Mouse (Mus musculus) ovary, postnatal 14 days (tissue): ENCODE data around the gene Ppp3r2.

ENCODE experiments used
- DNase-seq: peaks from one replicate; pipeline ENCODE4 v3.0.0; 2022; ENCODE audit warnings: low spot score

The Ppp3r2 gene

GRCm38 (mm10) chr4:49681812-49682211, at the start of gene Ppp3r2:
TSS of gene Ppp3r2 (minus strand) at chr4:49682024.
- no peak for DNase-seq

GRCm38 (mm10) chr4:49729326-49729725, 47.5 kb upstream of the Ppp3r2 start:
- no peak for DNase-seq

DNA sequence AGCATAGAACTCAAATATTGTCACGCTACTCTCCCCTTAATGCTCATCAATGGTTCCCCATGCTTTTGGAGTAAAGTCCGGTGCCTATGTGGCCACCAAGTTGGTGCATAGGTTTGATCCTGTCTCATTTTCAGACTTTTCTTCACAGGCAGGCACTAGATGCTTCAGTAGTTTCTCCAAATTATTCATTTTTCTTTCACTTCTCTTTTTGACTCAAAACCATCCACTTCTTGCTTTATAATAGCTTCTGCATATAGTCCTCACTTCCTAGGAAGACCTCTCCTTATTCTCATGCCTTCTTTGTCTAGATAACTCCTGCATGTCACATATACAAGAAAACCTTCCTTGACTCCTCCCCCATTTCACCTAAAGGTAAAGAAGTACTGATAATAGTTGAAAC, 42.1 kb upstream of the Ppp3r2 start:
- no peak for DNase-seq

DNA sequence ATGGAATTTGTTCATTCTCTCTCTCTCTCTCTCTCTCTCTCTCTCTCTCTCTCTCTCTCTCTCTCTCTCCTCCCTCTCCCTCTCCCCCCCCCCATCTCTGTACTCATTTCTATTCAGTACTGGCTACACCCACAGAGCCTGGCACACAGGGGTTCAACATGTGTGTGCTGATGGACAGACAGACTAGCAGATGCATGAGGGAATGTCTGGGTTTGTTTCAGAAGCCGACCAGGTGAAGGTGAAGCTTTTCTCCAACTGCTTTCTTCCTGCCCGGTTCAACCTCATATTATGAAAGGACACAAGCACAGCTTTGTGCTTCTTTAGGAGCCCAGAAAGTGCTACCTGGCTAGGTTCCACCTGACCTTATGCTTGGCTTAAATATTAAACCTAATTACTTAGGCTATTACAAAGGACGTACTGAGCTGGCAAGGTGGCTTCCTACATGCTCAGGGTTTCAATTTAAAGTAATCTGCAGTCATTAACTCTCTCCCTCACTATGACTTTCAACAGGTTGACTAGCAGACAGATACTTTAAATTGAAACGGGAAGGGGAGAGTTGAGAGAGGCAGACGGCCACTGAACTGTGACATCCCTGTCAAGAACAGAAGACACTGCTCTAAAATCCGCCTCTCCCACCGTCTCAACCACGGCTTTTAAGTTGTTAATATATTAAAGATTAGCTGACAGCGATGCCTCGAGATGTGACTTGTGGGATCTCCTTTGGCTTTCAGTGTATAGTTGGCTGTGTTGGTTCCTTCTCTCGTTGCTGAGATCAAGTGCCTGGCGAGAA, 9.8 kb upstream of the Ppp3r2 start:
- no peak for DNase-seq

GRCm38 (mm10) chr4:49688594-49689288, 6.9 kb upstream of the Ppp3r2 start:
- DNase-seq, result peak; percentile 33

GRCm38 (mm10) chr4:49680171-49680875, 1.5 kb downstream of the Ppp3r2 start:
- no peak for DNase-seq

GRCm38 (mm10) chr4:49676790-49677189, 5.0 kb downstream of the Ppp3r2 start:
- no peak for DNase-seq

- no peak for DNase-seq
Measured at GRCm38 (mm10) chr4:49676071-49676470, 5.8 kb downstream of the Ppp3r2 start.

GRCm38 (mm10) chr4:49664850-49665249, 17.0 kb downstream of the Ppp3r2 start:
- no peak for DNase-seq

- no peak for DNase-seq
Measured at GRCm38 (mm10) chr4:49662231-49662630, 19.6 kb downstream of the Ppp3r2 start.

- DNase-seq, result no peak
Measured at GRCm38 (mm10) chr4:49661664-49662063, 20.2 kb downstream of the Ppp3r2 start.

- no peak for DNase-seq
Measured at GRCm38 (mm10) chr4:49659421-49659820, 22.4 kb downstream of the Ppp3r2 start.

- no peak for DNase-seq
Measured at GRCm38 (mm10) chr4:49639913-49640312, 41.9 kb downstream of the Ppp3r2 start.

GRCm38 (mm10) chr4:49637821-49638220, 44.0 kb downstream of the Ppp3r2 start:
- no peak for DNase-seq

DNA sequence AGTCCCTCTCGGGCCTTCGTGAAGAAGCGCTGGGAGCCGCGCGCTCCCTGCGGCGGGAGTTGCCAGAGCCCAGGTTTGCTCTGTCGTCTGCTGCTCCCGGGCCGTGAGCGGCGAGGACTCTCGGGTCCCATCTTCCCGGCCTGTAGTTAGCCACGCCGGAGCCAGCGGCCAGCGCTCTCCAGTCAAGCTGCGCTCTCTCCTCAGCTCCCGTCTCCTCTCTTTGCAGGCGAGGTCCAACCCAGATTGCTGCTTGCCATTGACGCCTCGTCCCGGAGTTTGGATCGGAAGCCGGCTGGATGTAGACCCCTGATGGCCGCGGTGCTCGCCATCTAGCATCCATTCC, 49.7 kb downstream of the Ppp3r2 start:
- DNase-seq, result no peak

DNA sequence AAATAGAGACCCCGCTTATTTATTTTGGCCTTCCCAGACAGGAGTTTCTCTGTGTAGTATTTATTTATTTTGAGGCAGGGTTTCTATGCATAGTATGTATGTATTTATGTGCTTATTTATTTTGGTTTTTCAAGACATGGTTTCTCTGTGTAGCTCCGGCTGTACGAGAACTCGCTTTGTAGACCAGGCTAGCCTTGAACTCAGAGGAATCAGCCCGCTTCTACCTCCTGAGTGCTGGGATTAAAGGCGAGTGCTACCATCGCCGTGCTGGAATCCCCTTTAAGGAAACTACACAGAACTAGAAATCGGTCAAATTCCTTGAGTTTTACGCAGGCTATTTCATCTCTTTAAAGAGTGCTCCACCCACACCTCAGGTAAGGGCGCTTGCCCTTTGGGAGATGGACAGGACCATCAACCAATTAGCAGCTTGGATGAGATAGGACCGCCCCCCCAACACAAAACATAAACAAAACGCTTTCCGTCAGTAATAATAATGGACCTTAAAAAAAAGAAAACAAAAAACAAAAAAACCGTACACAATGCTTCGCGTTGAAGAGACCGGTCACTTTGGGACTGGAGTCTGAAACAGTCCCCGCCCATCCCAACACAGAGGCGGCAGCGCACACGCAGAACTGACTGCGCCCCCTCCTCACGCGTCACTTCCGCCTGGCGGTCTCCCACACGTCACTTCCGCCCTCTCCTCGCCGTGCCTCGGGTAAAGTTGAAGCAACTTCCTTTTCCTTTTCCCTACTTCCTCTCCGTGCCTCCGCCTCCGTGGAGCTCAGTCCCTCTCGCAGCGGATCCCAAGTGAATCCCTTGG, 50.3 kb downstream of the Ppp3r2 start, which contains the start of gene Rnf20:
Gene Rnf20, plus strand, starts transcription at position 688 of the 820 bp plus-strand sequence.
- DNase-seq, result peak; percentile 95

- DNase-seq, result no peak
Measured at GRCm38 (mm10) chr4:49628941-49629340, 52.9 kb downstream of the Ppp3r2 start.
